8 mouse cellular contexts compared by ENCODE assay signal in genomic region chr11:3173425-3174318, GRCm38 (mm10). TPM values are rescaled to one million over a fixed set of nuclear protein-coding genes. Genes with fewer than 3 reads are reported as not detected.
DNase-seq lines count a peak whose midpoint lies in the region; ATAC-seq and TF ChIP-seq lines count a peak whose summit lies in the region.
"Not testable (repeated sequence)": the region's sequence is repeated elsewhere in the genome, so short reads cannot be mapped to it uniquely, and the experiment has no call there.

No protein-coding gene starts in this region.

- 78% methylated on average over 11 of the region's 11 CpGs for WGBS in liver, adult 2 months
- 82% methylated on average over 11 of the region's 11 CpGs for WGBS in midbrain, embryonic 14.5 days

- not testable (repeated sequence) for H3K79me2 ChIP-seq in liver, adult 2 months (ENCODE audit: control insufficient read depth, insufficient read depth, low read length)

- peak; percentile 53 to 58 for DNase-seq in B cell, adult 2 months
- peak; percentile 56 for DNase-seq in cerebellum, adult 9-11 months
- DNase-seq in frontal cortex, postnatal 10 days (ENCODE audit: low spot score in 2 of 2) = peak; percentile 67 to 73
- DNase-seq in heart, postnatal 36 days = peak; percentile 70
- peak; percentile 51 to 54 for DNase-seq in kidney, postnatal 36 days
- peak; percentile 36 for DNase-seq in liver, adult 2 months (ENCODE audit: extremely low read depth, low read depth, low spot score)
- DNase-seq in midbrain, embryonic 14.5 days = not testable (repeated sequence)
- DNase-seq in splenic B cell, adult 2 months (ENCODE audit: low read depth, low spot score) = peak; percentile 36

- H3K27me3 ChIP-seq in liver, adult 2 months (ENCODE audit: control insufficient read depth, insufficient read depth, low read length); midbrain, embryonic 14.5 days (ENCODE audit: control insufficient read depth, insufficient read depth, low read length); splenic B cell, adult 2 months (ENCODE audit: control insufficient read depth, insufficient read depth, low read length, poor library complexity, severe bottlenecking): not testable (repeated sequence)

- peak; percentile 48 for ATAC-seq in midbrain, embryonic 14.5 days (ENCODE audit: low FRiP score, low TSS enrichment)

- not testable (repeated sequence) for H3K4me3 ChIP-seq in liver, adult 2 months (ENCODE audit: insufficient read depth, low read depth, low read length); midbrain, embryonic 14.5 days (replicated peaks; ENCODE audit: low read depth, low read length)

- TF ChIP-seq POLR2A in liver, adult 2 months (IDR thresholded peaks at IDR 0.05; ENCODE audit: extremely low read depth, insufficient read depth, low read length) = not testable (repeated sequence)

- not testable (repeated sequence) for TF ChIP-seq CTCF in liver, adult 2 months (IDR thresholded peaks at IDR 0.05; ENCODE audit: low read depth, low read length)

- intact Hi-C loops in heart, postnatal 36 days (cut with DNase I) = not testable (repeated sequence)

- H3K9me3 ChIP-seq in midbrain, embryonic 14.5 days (ENCODE audit: control insufficient read depth, low read length) = not testable (repeated sequence)

- not testable (repeated sequence) for H3K4me2 ChIP-seq in midbrain, embryonic 14.5 days (ENCODE audit: low read length)

- not testable (repeated sequence) for H3K4me1 ChIP-seq in liver, adult 2 months (ENCODE audit: control insufficient read depth, insufficient read depth, low read length); midbrain, embryonic 14.5 days (ENCODE audit: control insufficient read depth, insufficient read depth, low read length)

- not testable (repeated sequence) for H3K27ac ChIP-seq in liver, adult 2 months (replicated peaks; ENCODE audit: insufficient read depth, low read depth, low read length); midbrain, embryonic 14.5 days (replicated peaks; ENCODE audit: low read depth, low read length)

- H3K9ac ChIP-seq in liver, adult 2 months (ENCODE audit: low read depth, low read length); midbrain, embryonic 14.5 days (replicated peaks; ENCODE audit: low read length): not testable (repeated sequence)

- not testable (repeated sequence) for H3K36me3 ChIP-seq in liver, adult 2 months (ENCODE audit: control insufficient read depth, insufficient read depth, low read length); midbrain, embryonic 14.5 days (ENCODE audit: control insufficient read depth, insufficient read depth, low read length); splenic B cell, adult 2 months (ENCODE audit: control insufficient read depth, insufficient read depth, low read length, poor library complexity, severe bottlenecking)

RNA-seq across cellular contexts. Expression of gene Sfi1, which starts 19.6 kb away (rescaled TPM):
- 10 to 100 TPM; 17.6 to 17.8 TPM for total RNA-seq in heart, postnatal 36 days (2021)
- 11.3 and 12.4 TPM in 2 replicates for total RNA-seq in liver, adult 2 months (2014; rRNA removed)
- 9.9 and 12.4 TPM in 2 replicates for polyA plus RNA-seq in liver, adult 2 months (2012; rRNA removed)
- 11.2 and 13.2 TPM in 2 replicates for polyA plus RNA-seq in midbrain, embryonic 14.5 days (2014; fragmentation: Nextera tagmentation; extraction: Ambion mirVana)

RNA-seq across cellular contexts. Expression of gene Eif4enif1, which starts 28.5 kb away (rescaled TPM):
- total RNA-seq in heart, postnatal 36 days (2021) = 10 to 100 TPM; 37.9 to 41.4 TPM
- total RNA-seq in liver, adult 2 months (2014; rRNA removed) = 14.1 and 15.2 TPM in 2 replicates
- polyA plus RNA-seq in liver, adult 2 months (2012; rRNA removed) = 14.1 and 17.2 TPM in 2 replicates
- 44.6 and 55.3 TPM in 2 replicates for polyA plus RNA-seq in midbrain, embryonic 14.5 days (2014; fragmentation: Nextera tagmentation; extraction: Ambion mirVana)
